11 mouse cellular contexts compared by ENCODE assay signal in the genomic region with DNA sequence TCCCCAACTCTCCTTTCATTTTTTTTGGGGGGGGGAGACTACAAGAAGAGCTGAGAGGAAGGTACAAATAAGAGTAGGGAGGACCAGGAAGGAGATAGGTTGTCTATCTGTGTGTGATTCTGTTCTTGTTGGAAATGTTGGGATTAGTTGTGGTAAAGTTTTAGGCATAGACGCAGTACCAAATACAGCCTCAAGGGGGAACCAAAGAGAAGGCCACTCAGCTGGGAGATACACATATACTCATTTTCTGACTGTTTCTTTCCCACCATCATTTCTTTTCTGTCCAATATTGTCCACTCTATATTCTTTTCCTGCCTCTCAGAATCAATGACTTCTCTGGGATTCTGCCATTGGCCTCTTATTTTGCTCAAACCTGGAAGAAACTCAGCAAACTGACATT. TPM values are rescaled to one million over a fixed set of nuclear protein-coding genes. Genes with fewer than 3 reads are reported as not detected.
A peak's percentile ranks its signal among the peaks of the same experiment; 100 is the strongest.
DNase-seq lines count a peak whose midpoint lies in the region; TF ChIP-seq lines count a peak whose summit lies in the region.
"Had no signal": no experiment of that assay in that cellular context is flagged by ENCODE, and none has a peak within 500 bp of the region (broad histone marks: within the 10 kb centered on the region; RNA-seq: fewer than 3 reads in every experiment).

No protein-coding gene starts in this region.

- DNase-seq in embryo, embryonic 10.5 days (ENCODE audit: low spot score): peak; percentile 42
- DNase-seq in embryo, embryonic 10 days (ENCODE audit: low spot score): no peak
- DNase-seq in left cerebral cortex, adult 2 months (ENCODE audit: extremely low spot score in 1 of 2, low spot score in 2 of 2): peak in 1 of 2 experiments; percentile 20
- DNase-seq in left cerebral cortex, postnatal 36 days (ENCODE audit: low spot score in 2 of 2): no peak
- peak; percentile 16 for DNase-seq in embryonic facial prominence, embryonic 10.5 days (ENCODE audit: low spot score)
- no peak for DNase-seq in thymus, postnatal 4 days
- no peak for DNase-seq in forebrain, embryonic 10.5 days (ENCODE audit: extremely low spot score, low spot score)

- H3K36me3 ChIP-seq in E14TG2a.4 (ENCODE audit: insufficient read depth, low read length): no peaks in the 10 kb centered on the region
- no peaks in the 10 kb centered on the region for H3K36me3 ChIP-seq in embryonic facial prominence, embryonic 10.5 days (replicated peaks)
- H3K36me3 ChIP-seq in forebrain, embryonic 10.5 days (replicated peaks): no peaks in the 10 kb centered on the region
- H3K36me3 ChIP-seq: embryonic facial prominence, embryonic 12.5 days; heart, embryonic 15.5 days; limb, embryonic 15.5 days had no signal

- 26% methylated on average over 1 of the region's 1 CpGs for WGBS in embryonic facial prominence, embryonic 10.5 days
- 36% methylated on average over 1 of the region's 1 CpGs for WGBS in forebrain, embryonic 10.5 days

- H3K4me1 ChIP-seq in E14TG2a.4 (replicated peaks; ENCODE audit: low read depth, low read length): no peaks in the 10 kb centered on the region
- H3K4me1 ChIP-seq in embryonic facial prominence, embryonic 10.5 days: no peaks in the 10 kb centered on the region
- H3K4me1 ChIP-seq in forebrain, embryonic 10.5 days: no peaks in the 10 kb centered on the region
- H3K4me1 ChIP-seq: embryonic facial prominence, embryonic 12.5 days; heart, embryonic 15.5 days; limb, embryonic 15.5 days had no signal

- no peak overlapping the region for H3K4me3 ChIP-seq in left cerebral cortex, adult 2 months
- no peak overlapping the region for H3K4me3 ChIP-seq in E14TG2a.4 (replicated peaks; ENCODE audit: low read length)
- H3K4me3 ChIP-seq in embryonic facial prominence, embryonic 10.5 days: no peak overlapping the region
- no peak overlapping the region for H3K4me3 ChIP-seq in forebrain, embryonic 10.5 days
- H3K4me3 ChIP-seq: embryonic facial prominence, embryonic 12.5 days; heart, embryonic 15.5 days; limb, embryonic 15.5 days had no signal

- no peaks in the 10 kb centered on the region for H3K27me3 ChIP-seq in E14TG2a.4 (ENCODE audit: insufficient read depth, low read length)
- H3K27me3 ChIP-seq in embryonic facial prominence, embryonic 10.5 days (replicated peaks; ENCODE audit: low read depth, poor library complexity, severe bottlenecking): no peaks in the 10 kb centered on the region
- H3K27me3 ChIP-seq in forebrain, embryonic 10.5 days (ENCODE audit: poor library complexity, severe bottlenecking): no peaks in the 10 kb centered on the region
- H3K27me3 ChIP-seq: embryonic facial prominence, embryonic 12.5 days; heart, embryonic 15.5 days; limb, embryonic 15.5 days had no signal

- TF ChIP-seq CTCF in left cerebral cortex, adult 2 months (IDR thresholded peaks at IDR 0.05): peak; percentile 67
- peak; percentile 71 for TF ChIP-seq CTCF in E14TG2a.4 (conservative IDR thresholded peaks at IDR 0.05; ENCODE audit: low read length)

- H3K9me3 ChIP-seq in E14TG2a.4 (ENCODE audit: low read length): no peaks in the 10 kb centered on the region
- H3K9me3 ChIP-seq in embryonic facial prominence, embryonic 10.5 days: no peaks in the 10 kb centered on the region
- no peaks in the 10 kb centered on the region for H3K9me3 ChIP-seq in forebrain, embryonic 10.5 days
- H3K9me3 ChIP-seq: embryonic facial prominence, embryonic 12.5 days; heart, embryonic 15.5 days; limb, embryonic 15.5 days had no signal

- intact Hi-C loops in left cerebral cortex, adult 2 months (cut with DNase I): loop anchor here (5.0 kb wide), 1 partner anchor 1663 kb away; no protein-coding TSS in a partner anchor
- intact Hi-C loops in left cerebral cortex, postnatal 36 days (cut with DNase I): no loop called here

- H3K27ac ChIP-seq in left cerebral cortex, adult 2 months: no peak overlapping the region
- no peak overlapping the region for H3K27ac ChIP-seq in embryonic facial prominence, embryonic 10.5 days (replicated peaks)
- no peak overlapping the region for H3K27ac ChIP-seq in forebrain, embryonic 10.5 days
- H3K27ac ChIP-seq: embryonic facial prominence, embryonic 12.5 days; heart, embryonic 15.5 days; limb, embryonic 15.5 days had no signal

RNA-seq across cellular contexts. Expression of a gene that starts 19.4 kb away (rescaled TPM):
- total RNA-seq in left cerebral cortex, adult 2 months (2021): under 1 TPM; 0.54 to 0.70 TPM
- 1 to 10 TPM in 1 of 2 experiments, under 1 TPM in 1; 0.52 to 1.3 TPM for total RNA-seq in left cerebral cortex, postnatal 36 days (2021)
- polyA plus RNA-seq in embryonic facial prominence, embryonic 10.5 days (2016; fragmentation: Nextera tagmentation; extraction: Ambion mirVana): not detected in 2 replicates
- polyA plus RNA-seq in forebrain, embryonic 10.5 days (2016; fragmentation: Nextera tagmentation; extraction: Ambion mirVana): not detected in 2 replicates
- polyA plus RNA-seq: embryonic facial prominence, embryonic 12.5 days; heart, embryonic 15.5 days; limb, embryonic 15.5 days had no signal

RNA-seq across cellular contexts. Expression of a gene that starts 20.4 kb away (rescaled TPM):
- 10 to 100 TPM; 17.6 to 19.8 TPM for total RNA-seq in left cerebral cortex, adult 2 months (2021)
- total RNA-seq in left cerebral cortex, postnatal 36 days (2021): 10 to 100 TPM; 18.7 to 19.4 TPM
- polyA plus RNA-seq in embryonic facial prominence, embryonic 10.5 days (2016; fragmentation: Nextera tagmentation; extraction: Ambion mirVana): 1.0 and 1.7 TPM in 2 replicates
- polyA plus RNA-seq in forebrain, embryonic 10.5 days (2016; fragmentation: Nextera tagmentation; extraction: Ambion mirVana): 0.53 and 0.73 TPM in 2 replicates

Comparison
In these comparisons a context has a peak if more than half of its experiments do, and no peak if none do; other contexts are left out.
1. DNase-seq: peak in embryo, embryonic 10.5 days (single experiment) and embryonic facial prominence, embryonic 10.5 days (single experiment); none in embryo, embryonic 10 days (single experiment), left cerebral cortex, postnatal 36 days (0 of 2), thymus, postnatal 4 days (single experiment) and forebrain, embryonic 10.5 days (single experiment).